Mouse (Mus musculus) liver, postnatal 0 days (tissue): Measurements from ENCODE around the gene Tmem41b.

ENCODE experiments used
- CTCF ChIP-seq: sonication (generic); IDR thresholded peaks from 2 replicates; pipeline ENCODE4 v1.5.1; 2016; ENCODE audit warnings: antibody characterized with exemption, low read depth
- EP300 ChIP-seq: IDR thresholded peaks from 2 replicates; pipeline ENCODE4 v1.6.1; 2016; ENCODE audit warnings: antibody characterized with exemption, low read depth, mild to moderate bottlenecking

DNA sequence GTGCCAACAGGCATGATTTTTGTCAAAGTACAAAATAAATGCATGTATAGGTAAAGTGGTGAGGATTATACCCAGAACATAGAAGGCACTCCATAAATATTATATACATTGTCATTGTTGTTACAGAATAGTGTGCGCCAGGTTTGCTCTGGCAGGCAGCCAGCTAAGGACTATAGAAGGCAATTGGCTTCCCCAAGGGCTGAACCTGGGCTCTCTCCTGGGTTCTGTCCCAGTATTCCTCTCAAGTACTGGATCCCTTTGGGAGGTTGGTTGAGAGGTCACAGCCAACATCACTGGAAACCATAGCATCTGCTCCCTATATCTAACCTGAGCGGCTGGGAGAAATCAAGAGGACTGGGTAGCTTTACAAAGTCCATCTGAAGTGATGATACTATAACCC is 25.2 kb downstream of the Tmem41b start:
- TF ChIP-seq EP300 (no peak), CTCF (no peak)
